Mouse (Mus musculus): ENCODE data around the gene Mpp4.

GRCm38 (mm10) chr1:59101020-59101419 lies 62.2 kb downstream of the Mpp4 start:
- TF ChIP-seq GATA1 (IDR thresholded peaks at IDR 0.05; ENCODE audit: borderline replicate concordance, low read length) (no peak), FLI1 (IDR thresholded peaks at IDR 0.05; ENCODE audit: low read length) (no peak)
